Mouse (Mus musculus) Patski (cell line): ENCODE measurements around the gene Akap13. TPM values are rescaled to one million over a fixed set of nuclear protein-coding genes. Genes with fewer than 3 reads are reported as not detected.
"Not testable (repeated sequence)": the region's sequence is repeated elsewhere in the genome, so short reads cannot be mapped to it uniquely, and the experiment has no call there.

Experiments used
- ATAC-seq: fragments of 100-300 bp; one replicate; pipeline ENCODE4 v1.8.0; 2021
- CTCF ChIA-PET: fragments of 350-600 bp; sonication (Branson Sonifier 250); formaldehyde crosslinking; loops from one replicate; lab custom pipeline; 2022; ENCODE audit warnings: inconsistent platforms; lab: Charles Lee
- POLR2A ChIA-PET: fragments of 350-600 bp; sonication (Branson Sonifier 250); formaldehyde crosslinking; loops from one replicate; lab custom pipeline; 2022; ENCODE audit warnings: antibody characterized with exemption, inconsistent platforms; lab: Charles Lee
- DNase-seq: peaks from one replicate; pipeline ENCODE4 v3.0.0-alpha.2; 2011; ENCODE audit warnings: low read depth, low spot score
- H3K27me3 ChIP-seq: fragments of 371-371 bp; one replicate; pipeline ENCODE4 v1.5.1; 2021
- CTCF ChIP-seq: fragments of 100-300 bp; IDR thresholded peaks from one replicate; pipeline ENCODE4 v1.5.1; 2021
- in situ Hi-C: fragments of 300-500 bp; cut with MboI; formaldehyde crosslinking; loops from 3 replicates; pipeline ENCODE4 v1.11.1; 2018; ENCODE audit warnings: low pct_unique_long_range_greater_than_20kb, mixed read lengths
- polyA plus RNA-seq: library from polyadenylated mRNA; unstranded; gene quantifications from one replicate; pipeline ENCODE4 v1.2.3, GENCODE M21; 2021

Gene Akap13
- polyA plus RNA-seq, 1 experiment from 2014 or later: 17.3 TPM

DNA sequence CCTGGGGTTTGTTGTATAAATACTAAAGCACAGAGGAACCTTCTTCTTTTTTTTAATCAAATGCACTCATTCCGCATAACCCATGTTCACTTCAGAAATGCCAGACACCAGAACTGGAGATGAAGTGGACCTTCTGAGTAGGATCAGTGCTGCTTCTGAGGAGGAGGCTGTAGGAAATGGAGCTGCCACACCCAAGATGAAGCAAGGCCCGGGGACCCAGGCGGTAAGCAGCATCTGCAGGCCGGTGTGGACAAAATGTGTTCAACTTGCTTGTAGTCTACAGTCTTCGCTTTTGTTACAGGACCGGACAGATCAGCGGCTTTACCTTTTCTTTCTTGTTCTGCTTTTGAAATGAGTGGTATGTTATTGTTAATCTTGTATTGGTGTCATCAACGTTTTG is 159.5 kb downstream of the Akap13 start:
- DNase-seq (no peak), ATAC-seq (no peak)
- ChIA-PET POLR2A (no interaction called here), CTCF (interaction anchor here (1.1 to 1.2 kb wide), 2 partner anchors 20 kb away, joined by 3 read pairs; no protein-coding TSS in a partner anchor)
- no peak for TF ChIP-seq CTCF
- in situ Hi-C loops: no loop called here
- H3K27me3 ChIP-seq: no peaks in the 10 kb centered on the region

DNA sequence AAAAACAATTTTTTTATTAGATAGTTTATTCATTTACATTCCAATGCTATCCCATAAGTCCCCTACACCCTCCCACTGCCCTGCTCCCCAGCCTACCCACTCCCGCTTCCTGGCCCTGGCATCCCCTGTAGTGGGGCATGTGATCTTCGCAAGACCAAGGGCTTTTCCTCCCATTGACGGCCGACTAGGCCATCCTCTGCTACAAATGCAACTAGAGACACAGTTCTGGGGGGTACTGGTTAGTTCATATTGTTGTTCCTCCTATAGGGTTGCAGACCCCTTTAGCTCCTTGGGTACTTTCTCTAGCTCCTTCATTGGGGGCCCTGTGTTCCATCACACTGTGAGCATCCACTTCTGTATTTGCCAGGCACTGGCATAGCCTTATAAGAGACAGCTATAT is 161.9 kb downstream of the Akap13 start:
- CTCF ChIA-PET, H3K27me3 ChIP-seq, DNase-seq, POLR2A ChIA-PET, in situ Hi-C loops, ATAC-seq: not testable (repeated sequence)

DNA sequence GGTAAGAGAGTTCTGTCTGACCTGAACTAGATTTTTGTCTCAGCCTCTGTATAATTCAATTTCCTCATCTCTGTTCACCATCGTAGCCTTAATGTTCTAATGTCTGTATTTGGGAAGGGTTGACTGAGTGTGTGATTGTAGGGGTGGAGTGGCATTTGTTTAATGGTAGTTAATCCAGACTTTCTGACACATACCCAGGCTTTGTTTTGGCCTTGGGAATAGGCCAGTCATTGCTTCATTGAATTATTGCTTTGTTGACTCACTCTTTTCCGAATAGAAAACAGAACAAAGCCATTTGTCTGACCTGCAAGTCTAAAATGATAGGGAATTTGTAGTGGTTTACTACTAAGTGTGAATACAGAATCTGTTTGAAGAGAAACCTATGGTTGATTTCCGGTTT is 163.4 kb downstream of the Akap13 start:
- H3K27me3 ChIP-seq: no peaks in the 10 kb centered on the region
- DNase-seq (no peak), ATAC-seq (peak; percentile 54)
- TF ChIP-seq CTCF: no peak
- POLR2A ChIA-PET: no interaction called here
- in situ Hi-C loops: no loop called here
- CTCF ChIA-PET: no interaction called here

DNA sequence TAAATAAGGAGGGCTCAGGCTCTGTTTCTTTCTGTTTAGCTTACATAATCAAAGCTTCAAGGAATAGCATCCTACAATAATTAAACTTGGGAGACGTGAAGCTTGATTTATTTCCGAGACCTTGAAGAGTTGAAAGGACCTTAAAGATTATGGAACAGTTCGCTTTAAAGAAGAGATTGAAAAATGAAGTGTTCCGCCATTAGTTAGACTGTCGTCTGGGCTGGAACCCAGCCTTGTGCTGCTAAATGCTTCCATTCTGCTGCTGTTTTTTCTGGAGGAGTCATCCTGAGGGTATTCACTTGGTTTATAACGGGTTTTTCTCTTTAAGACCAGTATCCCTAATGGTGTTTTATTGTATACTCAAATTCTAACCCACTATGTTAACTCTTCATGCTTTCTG is 164.5 kb downstream of the Akap13 start:
- CTCF ChIA-PET: interaction anchor here (1.8 kb wide), 1 partner anchor 20 kb away, joined by 5 read pairs; no protein-coding TSS in a partner anchor
- DNase-seq (no peak), ATAC-seq (no peak)
- H3K27me3 ChIP-seq: no peaks in the 10 kb centered on the region
- no peak for TF ChIP-seq CTCF
- in situ Hi-C loops: no loop called here
- POLR2A ChIA-PET: interaction anchor here (0.6 to 1.1 kb wide), 2 partner anchors 21 to 183 kb away, joined by 3 read pairs; no protein-coding TSS in a partner anchor

DNA sequence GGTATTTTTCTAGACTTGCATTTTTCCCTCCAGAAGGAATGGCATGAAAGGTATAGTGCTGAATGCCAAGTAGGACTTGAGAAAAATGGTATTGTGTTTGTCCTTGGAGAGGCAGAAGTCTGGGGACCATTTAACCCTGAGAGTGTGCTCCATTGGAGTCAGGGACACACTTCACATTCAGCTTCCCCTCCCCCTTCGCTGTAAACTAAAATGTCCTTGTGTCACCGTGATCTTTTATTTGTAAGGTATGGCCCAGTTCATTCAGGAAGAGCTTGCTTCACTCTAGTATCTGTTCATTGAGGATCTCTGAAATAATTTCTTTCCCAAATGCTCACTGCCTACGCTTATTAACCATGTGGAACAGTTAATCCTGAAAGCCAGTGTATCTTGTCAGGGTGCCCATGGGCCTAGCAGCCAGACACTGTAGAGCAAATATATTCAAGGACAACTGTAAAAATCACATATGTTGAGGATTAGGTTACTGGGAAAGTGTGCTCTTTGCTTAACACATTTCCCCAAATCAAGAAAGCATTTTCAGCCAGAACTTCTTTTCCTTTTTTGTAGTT is 165.1 kb downstream of the Akap13 start:
- H3K27me3 ChIP-seq: no peaks in the 10 kb centered on the region
- ATAC-seq (no peak), DNase-seq (no peak)
- no peak for TF ChIP-seq CTCF
- ChIA-PET POLR2A (interaction anchor here (0.6 to 1.1 kb wide), 2 partner anchors 20 to 184 kb away, joined by 3 read pairs; no protein-coding TSS in a partner anchor), CTCF (interaction anchor here (1.8 kb wide), 1 partner anchor 19 kb away, joined by 5 read pairs; no protein-coding TSS in a partner anchor)
- in situ Hi-C loops: no loop called here

DNA sequence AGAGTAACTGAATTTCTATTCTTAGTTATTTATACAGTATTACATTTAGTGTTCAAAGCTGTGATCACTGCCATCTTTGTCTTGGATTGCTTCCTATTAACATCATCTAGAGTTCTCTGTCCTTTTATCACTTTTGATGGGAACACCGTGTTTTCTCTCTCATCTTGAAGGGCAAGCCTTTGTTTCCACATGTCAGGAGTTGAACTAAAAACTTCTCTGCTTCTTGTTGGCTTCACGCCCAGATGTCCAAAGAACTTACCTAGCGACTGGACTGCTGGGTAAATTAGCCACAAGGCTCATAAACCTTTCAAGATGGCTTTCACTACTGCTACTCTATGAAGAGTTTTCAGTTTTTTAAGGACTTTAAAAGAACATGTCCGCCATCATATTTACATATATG is 165.6 kb downstream of the Akap13 start:
- TF ChIP-seq CTCF: no peak
- DNase-seq: no peak
- POLR2A ChIA-PET: interaction anchor here (1.1 kb wide), 1 partner anchor 19 kb away, joined by 3 read pairs; no protein-coding TSS in a partner anchor

DNA sequence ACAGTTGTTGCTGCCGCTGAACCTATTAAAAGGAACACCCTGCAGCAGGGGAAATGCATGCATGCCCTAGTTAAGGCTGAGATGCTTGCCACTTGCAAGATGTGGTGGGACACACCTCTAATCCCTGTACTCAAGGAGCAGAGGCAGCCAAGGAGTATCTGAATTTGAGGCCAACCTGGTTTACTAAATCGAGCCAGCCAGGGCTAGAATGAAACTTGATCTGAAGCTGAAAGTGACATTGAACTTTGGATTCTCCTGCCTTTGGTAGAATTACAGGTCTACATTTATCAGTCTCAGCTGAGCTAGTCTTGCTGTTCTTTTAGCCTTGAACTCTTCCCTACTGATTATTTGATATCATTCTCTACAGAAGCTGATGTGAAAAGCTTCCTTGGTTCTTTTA is 172.5 kb downstream of the Akap13 start:
- ChIA-PET CTCF (no interaction called here), POLR2A (no interaction called here)
- DNase-seq (no peak), ATAC-seq (no peak)
- no peak for TF ChIP-seq CTCF
- in situ Hi-C loops: no loop called here
- no peaks in the 10 kb centered on the region for H3K27me3 ChIP-seq

More for the DNA sequence above, 165.6 kb downstream of the Akap13 start:
- no peaks in the 10 kb centered on the region for H3K27me3 ChIP-seq
- no peak for ATAC-seq
- CTCF ChIA-PET: interaction anchor here (1.8 kb wide), 1 partner anchor 18 kb away, joined by 5 read pairs; no protein-coding TSS in a partner anchor
- in situ Hi-C loops: no loop called here

DNA sequence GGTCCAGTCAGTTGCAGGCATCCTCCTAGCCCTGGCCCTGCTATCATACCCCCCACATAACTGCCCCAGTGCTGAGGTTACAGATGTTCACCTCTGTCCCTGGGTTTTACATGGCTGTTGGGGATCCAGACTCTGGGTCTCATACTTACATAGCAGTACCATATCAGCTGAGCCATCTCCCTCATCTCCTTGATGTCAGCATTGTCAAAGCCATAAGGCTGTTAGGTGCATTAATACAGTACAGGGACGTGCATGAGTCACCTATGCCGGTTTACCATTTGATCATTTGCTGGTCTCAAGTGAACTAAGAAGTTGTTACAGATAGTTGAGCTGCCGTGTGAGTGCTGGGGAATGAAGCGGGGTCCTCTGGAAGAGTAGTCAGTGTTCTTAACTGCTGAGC is 174.3 kb downstream of the Akap13 start:
- in situ Hi-C loops: no loop called here
- ChIA-PET CTCF (interaction anchor here (1.4 to 1.8 kb wide), 2 partner anchors 10 to 16 kb away, joined by 4 to 8 read pairs; no protein-coding TSS in a partner anchor), POLR2A (no interaction called here)
- H3K27me3 ChIP-seq: no peaks in the 10 kb centered on the region
- no peak for TF ChIP-seq CTCF
- DNase-seq (no peak), ATAC-seq (no peak)

DNA sequence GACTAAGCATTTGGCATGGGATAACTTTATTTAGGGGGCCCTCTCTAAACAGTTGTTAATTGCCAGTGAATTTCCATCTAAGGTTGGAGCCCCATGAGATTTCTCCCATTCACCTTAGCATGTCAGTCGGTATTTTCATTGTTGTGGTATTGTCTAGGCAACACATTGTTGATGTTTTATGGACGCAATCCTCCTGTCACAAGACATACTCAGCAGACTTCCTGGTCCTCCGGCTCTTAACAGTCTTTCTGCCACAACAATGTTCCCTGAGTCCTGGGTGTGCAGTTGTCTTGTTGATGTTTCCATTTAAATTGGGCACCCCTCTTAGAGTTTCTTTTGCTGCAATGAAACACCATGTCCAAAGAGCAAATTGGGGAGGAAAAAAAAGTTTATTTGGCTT is 177.6 kb downstream of the Akap13 start:
- in situ Hi-C loops: no loop called here
- no peaks in the 10 kb centered on the region for H3K27me3 ChIP-seq
- TF ChIP-seq CTCF: no peak
- ATAC-seq (no peak), DNase-seq (no peak)
- CTCF ChIA-PET: interaction anchor here (1.5 kb wide), 1 partner anchor 11 kb away, joined by 3 read pairs; no protein-coding TSS in a partner anchor
- POLR2A ChIA-PET: no interaction called here

DNA sequence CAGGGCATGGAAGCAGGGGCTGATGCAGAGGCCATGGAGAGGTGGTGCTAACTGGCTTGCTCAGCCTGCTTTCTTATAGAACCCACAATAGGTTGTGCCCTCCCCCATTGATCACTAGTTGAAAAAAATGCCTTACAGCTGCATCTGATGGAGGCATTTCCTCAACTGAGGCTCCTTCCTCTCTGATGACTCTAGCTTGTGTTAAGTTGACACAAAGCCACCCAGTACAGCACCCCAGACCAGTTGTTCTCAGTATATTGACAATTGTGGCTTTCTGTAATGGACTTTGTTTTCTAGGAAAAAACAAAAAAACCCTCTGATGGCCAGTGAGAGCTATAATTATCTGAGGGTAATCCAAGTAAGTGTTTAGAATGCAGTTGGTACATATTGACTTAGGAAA is 178.1 kb downstream of the Akap13 start:
- POLR2A ChIA-PET: no interaction called here
- TF ChIP-seq CTCF: no peak
- no peak for ATAC-seq
- CTCF ChIA-PET: no interaction called here
- in situ Hi-C loops: no loop called here
- H3K27me3 ChIP-seq: no peaks in the 10 kb centered on the region
- no peak for DNase-seq

DNA sequence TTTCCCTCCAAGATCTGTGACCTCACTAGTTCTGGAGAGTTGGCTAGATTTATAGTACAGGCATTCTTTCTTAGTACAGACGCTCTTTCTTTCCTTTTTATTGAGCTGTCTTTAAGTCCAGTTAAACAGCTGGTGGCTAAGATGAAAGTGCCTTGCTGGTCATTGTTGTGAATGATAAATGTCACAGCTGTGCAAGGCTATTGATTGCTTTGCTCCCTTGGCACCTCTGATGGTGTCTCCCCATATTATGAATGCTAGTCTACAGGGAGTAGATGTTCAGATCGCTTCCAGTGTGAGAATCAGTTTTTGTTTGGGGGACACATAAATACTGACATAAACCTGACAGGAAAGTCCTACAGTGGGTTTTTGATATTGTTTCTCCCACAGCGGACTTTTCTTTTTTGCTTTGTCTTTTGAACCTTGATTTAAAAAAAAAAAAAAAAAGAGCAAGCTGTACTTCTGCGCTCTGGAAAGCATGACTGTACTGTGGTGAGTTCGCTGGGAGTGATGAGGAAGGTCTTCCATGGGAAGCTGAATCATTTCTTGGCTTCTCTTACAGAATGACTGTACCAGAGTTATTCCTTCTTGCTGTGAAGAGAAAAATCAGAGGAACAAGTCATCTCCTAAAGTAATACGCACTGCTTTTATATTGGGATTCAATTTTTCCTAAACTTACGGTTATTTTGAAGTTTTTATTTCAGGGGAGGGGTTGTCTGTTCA is 178.6 kb downstream of the Akap13 start:
- ATAC-seq (peak; percentile 67), DNase-seq (no peak)
- no peaks in the 10 kb centered on the region for H3K27me3 ChIP-seq
- ChIA-PET POLR2A (no interaction called here), CTCF (interaction anchor here (1.3 to 2.0 kb wide), 3 partner anchors 10 to 20 kb away, joined by 3 to 7 read pairs (median 5); no protein-coding TSS in a partner anchor)
- TF ChIP-seq CTCF: no peak
- in situ Hi-C loops: no loop called here
